Mouse (Mus musculus): ENCODE measurements around the gene Mrpl46. TPM values are rescaled to one million over a fixed set of nuclear protein-coding genes. Genes with fewer than 3 reads are reported as not detected.

Gene Mrpl46
- polyA plus RNA-seq, 1 experiment from 2014 or later = 61.2 TPM

- Histone ChIP-seq H3K36me3 (peaks cover 39% of the 10 kb centered on the region), H3K9me3 (no peaks in the 10 kb centered on the region), H3K27me3 (no peaks in the 10 kb centered on the region), H3K27ac (no peak overlapping the region), H3K4me2 (replicated peaks) (no peak overlapping the region), H3K9ac (no peak overlapping the region), H3K4me1 (0 out of 2 replicates have a peak, but pooled peaks cover 2% of the 10 kb centered on the region), H3K4me3 (no peak overlapping the region)
- ATAC-seq (ENCODE audit: low FRiP score, low read depth) = no peak
- 69% methylated on average over 6 of the region's 6 CpGs for WGBS
These were observed 11.3 kb upstream of the Mrpl46 start for GRCm38 (mm10) chr7:78794571-78795092.

- ATAC-seq (ENCODE audit: low FRiP score, low read depth) = no peak
- H3K4me1 ChIP-seq = 0 out of 2 replicates have a peak, but pooled peaks cover 2% of the 10 kb centered on the region
- H3K9ac ChIP-seq = no peak overlapping the region; the same call in 1 of the 2 replicates
- H3K27ac ChIP-seq = no peak overlapping the region
- WGBS = 81% methylated on average over 13 of the region's 13 CpGs
- H3K36me3 ChIP-seq = peaks cover 45% of the 10 kb centered on the region
- H3K9me3 ChIP-seq = no peaks in the 10 kb centered on the region
- no peaks in the 10 kb centered on the region for H3K27me3 ChIP-seq
- H3K4me2 ChIP-seq (replicated peaks) = no peak overlapping the region
- H3K4me3 ChIP-seq = no peak overlapping the region
These were observed 10.7 kb upstream of the Mrpl46 start for GRCm38 (mm10) chr7:78793895-78794570.

GRCm38 (mm10) chr7:78791359-78792222 lies 8.3 kb upstream of the Mrpl46 start:
- H3K4me3 ChIP-seq = no peak overlapping the region
- no peak overlapping the region for H3K9ac ChIP-seq
- H3K9me3 ChIP-seq = no peaks in the 10 kb centered on the region
- WGBS = 87% methylated on average over 15 of the region's 15 CpGs
- H3K36me3 ChIP-seq = peaks cover 65% of the 10 kb centered on the region
- 0 out of 2 replicates have a peak, but pooled peaks cover 2% of the 10 kb centered on the region for H3K4me1 ChIP-seq
- no peak overlapping the region for H3K27ac ChIP-seq
- no peaks in the 10 kb centered on the region for H3K27me3 ChIP-seq
- peak; percentile 58; the same call in 1 of the 2 replicates for ATAC-seq (ENCODE audit: low FRiP score, low read depth)
- H3K4me2 ChIP-seq (replicated peaks) = no peak overlapping the region

- H3K4me2 ChIP-seq (replicated peaks) = no peak overlapping the region
- no peak overlapping the region for H3K4me3 ChIP-seq
- H3K9ac ChIP-seq = no peak overlapping the region
- peaks cover 72% of the 10 kb centered on the region for H3K36me3 ChIP-seq
- no peaks in the 10 kb centered on the region for H3K9me3 ChIP-seq
- H3K27me3 ChIP-seq = no peaks in the 10 kb centered on the region
- WGBS = 91% methylated on average over 12 of the region's 12 CpGs
- H3K27ac ChIP-seq = no peak overlapping the region
- peaks cover 8% of the 10 kb centered on the region for H3K4me1 ChIP-seq
- no peak for ATAC-seq (ENCODE audit: low FRiP score, low read depth)
These were observed 4.6 kb upstream of the Mrpl46 start for GRCm38 (mm10) chr7:78787793-78788380.

- H3K27ac ChIP-seq = no peak overlapping the region
- no peaks in the 10 kb centered on the region for H3K27me3 ChIP-seq
- ATAC-seq (ENCODE audit: low FRiP score, low read depth) = no peak
- H3K9me3 ChIP-seq = no peaks in the 10 kb centered on the region
- 82% methylated on average over 5 of the region's 5 CpGs for WGBS
- peaks cover 16% of the 10 kb centered on the region for H3K4me1 ChIP-seq
- H3K4me3 ChIP-seq = no peak overlapping the region
- H3K9ac ChIP-seq = no peak overlapping the region
- H3K4me2 ChIP-seq (replicated peaks) = no peak overlapping the region
- H3K36me3 ChIP-seq = peaks cover 53% of the 10 kb centered on the region
These were observed 2.6 kb upstream of the Mrpl46 start for GRCm38 (mm10) chr7:78785906-78786305.

- Histone ChIP-seq H3K9ac (no peak overlapping the region), H3K4me2 (replicated peaks) (no peak overlapping the region), H3K27me3 (no peaks in the 10 kb centered on the region), H3K36me3 (peaks cover 63% of the 10 kb centered on the region), H3K27ac (no peak overlapping the region), H3K9me3 (no peaks in the 10 kb centered on the region), H3K4me1 (peaks cover 10% of the 10 kb centered on the region), H3K4me3 (no peak overlapping the region)
- 96% methylated on average over 5 of the region's 5 CpGs for WGBS
- no peak for ATAC-seq (ENCODE audit: low FRiP score, low read depth)
These were observed 4.6 kb downstream of the Mrpl46 start for GRCm38 (mm10) chr7:78778741-78779140.

- no peak overlapping the region for H3K4me2 ChIP-seq (replicated peaks)
- no peak for ATAC-seq (ENCODE audit: low FRiP score, low read depth)
- H3K9me3 ChIP-seq = no peaks in the 10 kb centered on the region
- H3K4me3 ChIP-seq = no peak overlapping the region
- no peak overlapping the region for H3K9ac ChIP-seq
- peaks cover 31% of the 10 kb centered on the region for H3K36me3 ChIP-seq
- H3K27me3 ChIP-seq = peaks cover 11% of the 10 kb centered on the region; the same call in 1 of the 2 replicates
- H3K4me1 ChIP-seq = no peaks in the 10 kb centered on the region
- 80% methylated on average over 5 of the region's 5 CpGs for WGBS
- H3K27ac ChIP-seq = no peak overlapping the region
These were observed 12.4 kb downstream of the Mrpl46 start for GRCm38 (mm10) chr7:78770936-78771335.

GRCm38 (mm10) chr7:78769075-78769652 lies 14.2 kb downstream of the Mrpl46 start:
- Histone ChIP-seq H3K27me3 (peaks cover 18% of the 10 kb centered on the region; the same call in 1 of the 2 replicates), H3K4me1 (no peaks in the 10 kb centered on the region), H3K9ac (no peak overlapping the region), H3K4me2 (replicated peaks) (no peak overlapping the region), H3K9me3 (no peaks in the 10 kb centered on the region), H3K36me3 (peaks cover 14% of the 10 kb centered on the region), H3K27ac (no peak overlapping the region), H3K4me3 (no peak overlapping the region)
- WGBS = 60% methylated on average over 7 of the region's 7 CpGs
- no peak for ATAC-seq (ENCODE audit: low FRiP score, low read depth)

GRCm38 (mm10) chr7:78767929-78768531 lies 15.3 kb downstream of the Mrpl46 start:
- H3K9ac ChIP-seq = no peak overlapping the region
- no peak overlapping the region for H3K27ac ChIP-seq
- peaks cover 18% of the 10 kb centered on the region; the same call in 1 of the 2 replicates for H3K27me3 ChIP-seq
- H3K4me1 ChIP-seq = no peaks in the 10 kb centered on the region
- H3K36me3 ChIP-seq = peaks cover 3% of the 10 kb centered on the region; the same call in 1 of the 2 replicates
- no peaks in the 10 kb centered on the region for H3K9me3 ChIP-seq
- no peak for ATAC-seq (ENCODE audit: low FRiP score, low read depth)
- H3K4me2 ChIP-seq (replicated peaks) = no peak overlapping the region
- 88% methylated on average over 12 of the region's 12 CpGs for WGBS
- H3K4me3 ChIP-seq = no peak overlapping the region

- Histone ChIP-seq H3K4me2 (replicated peaks) (peak overlapping the region; percentile 21; the same call in 1 of the 2 replicates), H3K9me3 (no peaks in the 10 kb centered on the region), H3K27ac (no peak overlapping the region), H3K4me3 (no peak overlapping the region), H3K4me1 (no peaks in the 10 kb centered on the region), H3K36me3 (no peaks in the 10 kb centered on the region), H3K27me3 (peaks cover 18% of the 10 kb centered on the region; the same call in 1 of the 2 replicates), H3K9ac (no peak overlapping the region)
- whole genome bisulfite sequencing = 22% methylated on average over 18 of the region's 18 CpGs
- ATAC-seq (ENCODE audit: low FRiP score, low read depth) = peak; percentile 44; the same call in 1 of the 2 replicates
These were observed 17.2 kb downstream of the Mrpl46 start for GRCm38 (mm10) chr7:78766019-78766683.

GRCm38 (mm10) chr7:78765215-78765631 lies 18.1 kb downstream of the Mrpl46 start:
- Histone ChIP-seq H3K9me3 (no peaks in the 10 kb centered on the region), H3K4me3 (no peak overlapping the region), H3K27me3 (peaks cover 18% of the 10 kb centered on the region; the same call in 1 of the 2 replicates), H3K36me3 (no peaks in the 10 kb centered on the region), H3K4me1 (no peaks in the 10 kb centered on the region), H3K27ac (no peak overlapping the region), H3K9ac (no peak overlapping the region), H3K4me2 (replicated peaks) (no peak overlapping the region)
- 72% methylated on average over 5 of the region's 5 CpGs for WGBS
- ATAC-seq (ENCODE audit: low FRiP score, low read depth) = no peak
